In the genomic region with DNA sequence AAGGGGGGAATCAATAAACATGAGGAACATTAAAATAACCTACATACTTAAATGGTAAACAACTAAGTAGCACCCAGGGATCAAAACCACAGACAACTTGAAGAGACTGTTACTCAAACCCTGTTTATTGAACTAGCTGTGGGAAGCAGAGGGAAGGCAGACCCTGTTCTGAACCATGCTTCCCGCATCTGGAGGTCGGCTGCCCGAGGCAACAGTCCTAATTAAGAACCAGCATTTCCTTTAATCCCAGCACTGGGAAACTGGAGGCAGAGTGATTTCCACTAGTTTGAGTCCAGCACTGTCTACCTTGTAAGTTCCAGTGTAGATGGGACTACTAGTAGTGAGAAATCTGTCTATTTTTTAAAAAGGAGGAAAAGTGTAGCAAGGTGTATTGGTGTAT, we compare ENCODE assay signal across 12 mouse cellular contexts.
"Had no signal": no experiment of that assay in that cellular context is flagged by ENCODE, and none has a peak within 500 bp of the region (broad histone marks: within the 10 kb centered on the region; RNA-seq: fewer than 3 reads in every experiment).

No protein-coding gene starts in this region.

- H3K9ac ChIP-seq: liver, embryonic 14.5 days; liver, postnatal 0 days; lung, embryonic 15.5 days; midbrain, embryonic 12.5 days; neural tube, embryonic 12.5 days; stomach, embryonic 15.5 days had no signal

- H3K4me3 ChIP-seq: lung, embryonic 15.5 days; midbrain, embryonic 12.5 days; midbrain, embryonic 15.5 days; neural tube, embryonic 12.5 days; stomach, embryonic 15.5 days had no signal

- H3K4me2 ChIP-seq: lung, embryonic 15.5 days; midbrain, embryonic 12.5 days; midbrain, embryonic 15.5 days; neural tube, embryonic 12.5 days; stomach, embryonic 15.5 days had no signal

- DNase-seq: liver, postnatal 0 days; lung, adult 2 months; right cerebral cortex, postnatal 14 days; thymus, postnatal 25 days; thymus, postnatal 4 days had no signal

- H3K4me1 ChIP-seq: lung, embryonic 15.5 days had no signal

- H3K27me3 ChIP-seq: lung, embryonic 15.5 days; neural tube, embryonic 12.5 days; stomach, embryonic 15.5 days had no signal

- H3K27ac ChIP-seq: lung, embryonic 15.5 days; midbrain, embryonic 12.5 days; midbrain, embryonic 15.5 days; neural tube, embryonic 12.5 days; stomach, embryonic 15.5 days; stomach, postnatal 0 days had no signal

- H3K9me3 ChIP-seq: lung, embryonic 15.5 days; midbrain, embryonic 12.5 days; midbrain, embryonic 15.5 days; neural tube, embryonic 12.5 days; stomach, embryonic 15.5 days had no signal

- ATAC-seq: liver, postnatal 0 days; midbrain, embryonic 15.5 days had no signal

- H3K36me3 ChIP-seq: lung, embryonic 15.5 days; midbrain, embryonic 12.5 days; midbrain, embryonic 15.5 days; neural tube, embryonic 12.5 days; stomach, embryonic 15.5 days had no signal
